Mouse (Mus musculus): Measurements from ENCODE around the gene Lhfpl2. TPM values are rescaled to one million over a fixed set of nuclear protein-coding genes. Genes with fewer than 3 reads are reported as not detected.

Gene Lhfpl2
- total and polyA plus RNA-seq, 2 experiments from 2014 or later: 15.3 to 32.1 TPM

- no peaks in the 10 kb centered on the region for H3K27me3 ChIP-seq (ENCODE audit: insufficient read depth, low read length)
- H3K36me3 ChIP-seq (ENCODE audit: insufficient read depth, low read length): peaks cover 6% of the 10 kb centered on the region; the same call in 1 of the 2 replicates
- DNase-seq (ENCODE audit: low spot score) (no peak), ATAC-seq (no peak)
- no peaks in the 10 kb centered on the region for H3K4me1 ChIP-seq (ENCODE audit: insufficient read depth, low read length)
- no peak for TF ChIP-seq CTCF (IDR thresholded peaks at IDR 0.05; ENCODE audit: low read depth)
- H3K9me3 ChIP-seq (ENCODE audit: low read length): no peaks in the 10 kb centered on the region
- no peak overlapping the region for H3K4me2 ChIP-seq (ENCODE audit: low read depth, low read length)
- no peak overlapping the region for H3K27ac ChIP-seq
- no peak overlapping the region for H3K9ac ChIP-seq (replicated peaks; ENCODE audit: low read length)
- H3K4me3 ChIP-seq (ENCODE audit: low read length): no peak overlapping the region
- 93% methylated on average over 14 of the region's 14 CpGs for WGBS
Observed at GRCm38 (mm10) chr13:94231871-94232270, 174.3 kb downstream of the Lhfpl2 start.

GRCm38 (mm10) chr13:94239488-94239887 lies 181.9 kb downstream of the Lhfpl2 start:
- 60% methylated on average over 4 of the region's 4 CpGs for WGBS
- ATAC-seq: no peak

GRCm38 (mm10) chr13:94240111-94240510 lies 182.5 kb downstream of the Lhfpl2 start:
- Histone ChIP-seq H3K9ac (replicated peaks; ENCODE audit: low read length) (no peak overlapping the region), H3K9me3 (ENCODE audit: low read length) (no peaks in the 10 kb centered on the region), H3K27ac (no peak overlapping the region), H3K27me3 (ENCODE audit: insufficient read depth, low read length) (no peaks in the 10 kb centered on the region), H3K4me1 (ENCODE audit: insufficient read depth, low read length) (no peaks in the 10 kb centered on the region), H3K4me2 (ENCODE audit: low read depth, low read length) (no peak overlapping the region), H3K4me3 (ENCODE audit: low read length) (no peak overlapping the region), H3K36me3 (ENCODE audit: insufficient read depth, low read length) (no peaks in the 10 kb centered on the region)
- no peak for TF ChIP-seq CTCF (IDR thresholded peaks at IDR 0.05; ENCODE audit: low read depth)
- 89% methylated on average over 6 of the region's 6 CpGs for WGBS
- ATAC-seq (no peak), DNase-seq (ENCODE audit: low spot score) (no peak)

More at GRCm38 (mm10) chr13:94239488-94239887, 181.9 kb downstream of the Lhfpl2 start:
- no peak for DNase-seq (ENCODE audit: low spot score)
- Histone ChIP-seq H3K4me2 (ENCODE audit: low read depth, low read length) (no peak overlapping the region), H3K4me3 (ENCODE audit: low read length) (no peak overlapping the region), H3K27me3 (ENCODE audit: insufficient read depth, low read length) (no peaks in the 10 kb centered on the region), H3K9me3 (ENCODE audit: low read length) (no peaks in the 10 kb centered on the region), H3K36me3 (ENCODE audit: insufficient read depth, low read length) (no peaks in the 10 kb centered on the region), H3K4me1 (ENCODE audit: insufficient read depth, low read length) (no peaks in the 10 kb centered on the region), H3K9ac (replicated peaks; ENCODE audit: low read length) (no peak overlapping the region), H3K27ac (no peak overlapping the region)
- TF ChIP-seq CTCF (IDR thresholded peaks at IDR 0.05; ENCODE audit: low read depth): no peak

DNA sequence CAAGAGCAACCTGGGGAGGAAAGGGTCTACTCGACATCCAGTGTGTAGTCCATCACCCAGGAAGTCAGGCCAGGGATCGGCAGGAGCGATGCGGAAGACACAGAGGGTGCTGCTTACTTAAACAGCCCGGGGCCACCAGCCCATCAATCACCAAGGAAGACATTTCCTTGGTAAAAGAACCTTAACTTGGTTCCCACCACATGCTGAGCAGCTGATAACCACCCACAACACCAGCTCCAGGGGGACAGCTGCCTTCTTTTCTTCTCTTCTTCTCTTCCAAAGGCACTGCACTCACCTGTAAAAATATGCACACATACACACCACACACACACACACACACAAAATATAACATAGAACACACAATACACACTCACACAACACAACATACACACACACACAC lies 183.3 kb downstream of the Lhfpl2 start:
- Histone ChIP-seq H3K4me1 (ENCODE audit: insufficient read depth, low read length) (no peaks in the 10 kb centered on the region), H3K9ac (replicated peaks; ENCODE audit: low read length) (no peak overlapping the region), H3K4me2 (ENCODE audit: low read depth, low read length) (no peak overlapping the region), H3K27me3 (ENCODE audit: insufficient read depth, low read length) (no peaks in the 10 kb centered on the region), H3K27ac (no peak overlapping the region), H3K9me3 (ENCODE audit: low read length) (no peaks in the 10 kb centered on the region), H3K4me3 (ENCODE audit: low read length) (no peak overlapping the region), H3K36me3 (ENCODE audit: insufficient read depth, low read length) (no peaks in the 10 kb centered on the region)
- ATAC-seq: no peak
- no peak for TF ChIP-seq CTCF (IDR thresholded peaks at IDR 0.05; ENCODE audit: low read depth)
- no peak for DNase-seq (ENCODE audit: low spot score)
- 42% methylated on average over 5 of the region's 5 CpGs for WGBS

DNA sequence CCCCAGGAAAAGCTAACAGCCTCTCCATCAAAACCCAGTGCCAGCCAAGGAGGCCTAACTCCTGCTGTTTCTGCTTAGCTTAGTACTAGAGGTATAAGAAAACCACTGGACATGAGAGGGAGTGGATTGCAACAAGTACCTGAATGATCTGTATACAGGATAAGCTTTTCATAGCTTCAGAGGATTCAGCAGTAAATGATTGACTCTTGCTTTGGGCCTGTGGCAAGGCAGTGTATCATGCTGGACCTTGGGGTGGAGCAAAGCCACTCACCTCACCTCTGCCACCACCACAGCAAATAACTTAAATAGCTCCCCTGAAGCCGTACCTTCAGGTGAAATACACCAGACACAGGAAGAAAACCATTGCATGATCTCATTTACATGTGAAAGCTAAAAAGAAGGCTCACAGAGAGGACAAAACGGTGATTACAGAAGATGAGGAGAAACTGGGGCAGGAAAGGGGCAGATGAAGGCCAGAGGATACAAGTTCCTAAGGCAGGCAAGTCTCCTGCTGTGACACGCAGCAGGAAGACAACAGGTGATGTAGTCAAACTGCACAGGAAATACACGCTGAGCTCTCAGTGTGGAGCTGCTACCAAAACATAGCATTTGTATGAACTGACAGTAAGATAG lies 184.4 kb downstream of the Lhfpl2 start:
- H3K9me3 ChIP-seq (ENCODE audit: low read length): no peaks in the 10 kb centered on the region
- H3K36me3 ChIP-seq (ENCODE audit: insufficient read depth, low read length): no peaks in the 10 kb centered on the region
- H3K27me3 ChIP-seq (ENCODE audit: insufficient read depth, low read length): no peaks in the 10 kb centered on the region
- no peak overlapping the region for H3K27ac ChIP-seq
- no peak for DNase-seq (ENCODE audit: low spot score)
- no peak overlapping the region for H3K4me3 ChIP-seq (ENCODE audit: low read length)
- H3K4me1 ChIP-seq (ENCODE audit: insufficient read depth, low read length): no peaks in the 10 kb centered on the region
- no peak overlapping the region for H3K9ac ChIP-seq (replicated peaks; ENCODE audit: low read length)
- no peak for ATAC-seq
- H3K4me2 ChIP-seq (ENCODE audit: low read depth, low read length): no peak overlapping the region
- no peak for TF ChIP-seq CTCF (IDR thresholded peaks at IDR 0.05; ENCODE audit: low read depth)
- WGBS: 45% methylated on average over 4 of the region's 4 CpGs

DNA sequence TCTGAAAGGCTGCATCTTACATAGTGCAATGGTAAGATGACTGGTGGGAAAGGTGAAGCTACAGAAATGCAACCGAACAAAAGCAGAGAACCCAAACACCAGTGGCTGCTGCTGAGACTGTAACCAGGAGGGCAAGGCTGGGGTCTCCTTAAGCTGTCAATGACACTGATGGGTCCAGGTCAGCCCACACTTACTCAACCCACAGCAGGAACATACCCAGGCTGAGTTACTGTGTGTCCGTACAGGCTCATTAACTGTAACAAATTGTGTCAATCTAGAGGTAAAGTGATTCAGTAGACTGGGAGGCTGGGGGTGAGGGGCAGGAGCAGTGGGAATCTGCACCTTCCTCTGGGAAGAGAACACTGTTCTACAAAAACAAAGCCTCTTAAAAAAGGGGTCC lies 185.3 kb downstream of the Lhfpl2 start:
- Histone ChIP-seq H3K4me1 (ENCODE audit: insufficient read depth, low read length) (no peaks in the 10 kb centered on the region), H3K27me3 (ENCODE audit: insufficient read depth, low read length) (no peaks in the 10 kb centered on the region), H3K27ac (no peak overlapping the region), H3K9ac (replicated peaks; ENCODE audit: low read length) (no peak overlapping the region), H3K9me3 (ENCODE audit: low read length) (no peaks in the 10 kb centered on the region), H3K36me3 (ENCODE audit: insufficient read depth, low read length) (no peaks in the 10 kb centered on the region), H3K4me3 (ENCODE audit: low read length) (no peak overlapping the region), H3K4me2 (ENCODE audit: low read depth, low read length) (no peak overlapping the region)
- ATAC-seq (no peak), DNase-seq (ENCODE audit: low spot score) (no peak)
- no peak for TF ChIP-seq CTCF (IDR thresholded peaks at IDR 0.05; ENCODE audit: low read depth)
- WGBS: 63% methylated on average over 2 of the region's 2 CpGs

Other genes starting within 250 kb of the Lhfpl2 start
- gene Scamp1, start 228.1 kb downstream of the Lhfpl2 start, total RNA-seq (2014; rRNA removed): 106 and 126 TPM in 2 replicates
- gene Scamp1, start 228.1 kb downstream of the Lhfpl2 start, polyA plus RNA-seq (2015; fragmentation: Nextera tagmentation; extraction: Ambion mirVana): 131 and 137 TPM in 2 replicates

Data from hindbrain, postnatal 0 days (tissue).